Mouse (Mus musculus): ENCODE data around the gene Itpr3. TPM values are rescaled to one million over a fixed set of nuclear protein-coding genes. Genes with fewer than 3 reads are reported as not detected.

Itpr3 gene
- polyA plus RNA-seq, 1 experiment from 2014 or later: 1.8 TPM

DNA sequence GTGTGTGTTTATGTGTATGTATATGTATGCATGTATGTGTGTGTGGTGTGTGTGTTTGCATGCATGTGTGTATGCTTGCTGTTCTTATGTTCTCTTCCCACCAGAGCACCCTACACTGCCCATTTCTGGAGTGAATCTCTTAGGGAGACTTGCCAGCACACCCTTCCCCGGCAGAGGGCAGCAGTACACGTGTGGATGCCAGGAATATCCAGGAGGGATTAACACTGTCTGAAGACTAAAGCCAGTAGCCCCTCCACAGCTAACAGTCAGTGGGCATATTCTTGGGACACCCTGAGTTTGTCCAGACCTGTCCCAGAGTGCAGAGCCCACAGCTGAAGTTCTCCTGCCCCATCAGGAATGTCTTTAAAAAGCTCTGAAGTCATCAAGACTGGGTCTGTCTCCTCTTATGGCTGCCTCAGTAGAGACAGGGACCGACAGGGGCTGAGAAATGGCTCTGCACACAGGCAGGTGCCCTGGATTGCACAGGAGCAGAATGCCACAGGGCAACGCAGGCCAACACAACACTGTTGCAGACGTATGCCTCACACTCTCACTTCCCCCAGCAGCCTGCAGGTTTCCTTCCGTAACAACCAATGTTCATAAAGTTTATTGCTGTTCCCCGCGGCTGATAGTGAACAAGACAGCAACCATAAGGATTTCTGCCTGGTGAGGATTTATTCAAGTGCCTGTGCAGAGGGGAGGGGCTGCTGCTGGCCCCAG lies 108.1 kb downstream of the Itpr3 start:
- DNase-seq (ENCODE audit: low spot score): peak; percentile 46
- H3K4me3 ChIP-seq: no peak overlapping the region
- H3K27me3 ChIP-seq (ENCODE audit: insufficient read depth, poor library complexity, severe bottlenecking): no peaks in the 10 kb centered on the region
- no peaks in the 10 kb centered on the region for H3K9me3 ChIP-seq
- H3K4me1 ChIP-seq (replicated peaks): peaks cover 19% of the 10 kb centered on the region
- WGBS: 71% methylated on average over 8 of the region's 8 CpGs
- H3K27ac ChIP-seq: no peak overlapping the region
- H3K36me3 ChIP-seq: no peaks in the 10 kb centered on the region

DNA sequence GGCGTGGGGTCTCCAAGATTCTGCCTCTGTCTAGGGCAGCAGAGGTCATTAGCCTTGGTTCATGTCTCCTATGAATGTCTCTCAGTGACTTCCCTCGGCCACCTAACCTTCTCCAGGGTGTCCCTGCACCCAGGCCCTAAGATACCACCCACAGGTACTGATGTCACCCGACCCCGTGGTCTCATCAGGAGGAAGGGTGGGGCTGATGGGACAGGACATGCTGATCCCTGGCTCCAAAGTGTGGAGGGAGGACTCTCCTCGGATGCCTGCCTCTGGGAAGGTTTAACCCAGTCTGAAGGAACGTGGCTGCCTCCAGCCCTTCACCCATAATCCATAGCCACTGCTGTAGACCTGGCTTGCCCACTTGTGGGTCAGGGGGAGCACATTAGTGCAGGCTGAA lies 109.8 kb downstream of the Itpr3 start:
- H3K36me3 ChIP-seq: no peaks in the 10 kb centered on the region
- H3K27ac ChIP-seq: no peak overlapping the region
- H3K9me3 ChIP-seq: no peaks in the 10 kb centered on the region
- peaks cover 25% of the 10 kb centered on the region for H3K4me1 ChIP-seq (replicated peaks)
- H3K27me3 ChIP-seq (ENCODE audit: insufficient read depth, poor library complexity, severe bottlenecking): no peaks in the 10 kb centered on the region
- no peak overlapping the region for H3K4me3 ChIP-seq
- 77% methylated on average over 6 of the region's 6 CpGs for WGBS
- no peak for DNase-seq (ENCODE audit: low spot score)

DNA sequence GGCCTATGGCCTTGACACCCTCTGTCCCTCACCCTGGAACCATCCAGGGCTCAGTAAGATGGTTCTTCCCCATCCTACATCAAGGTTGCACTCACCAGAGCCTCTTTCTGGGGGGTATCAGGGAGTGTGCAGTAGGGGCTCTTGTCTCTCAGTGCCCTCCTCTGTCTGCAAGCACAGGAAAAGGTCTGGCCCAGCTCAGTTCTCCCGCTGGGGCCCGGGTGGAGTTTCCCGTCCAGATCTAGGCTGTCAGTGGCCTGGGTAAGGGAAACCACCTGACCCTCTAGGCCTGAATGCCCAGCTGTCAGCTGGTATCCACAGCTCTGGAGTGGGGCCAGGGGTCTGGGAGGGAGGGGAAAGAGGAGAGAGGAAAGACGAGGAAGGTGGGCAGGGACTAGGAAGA lies 110.4 kb downstream of the Itpr3 start, which contains the start of gene Ip6k3:
Gene Ip6k3 (minus strand): TSS at position 251 of the 400 bp plus-strand sequence.
- no peak for DNase-seq (ENCODE audit: low spot score)
- peak within 1 kb of the TSS; percentile 26; the same call in 1 of the 2 replicates for H3K27ac ChIP-seq
- WGBS: 62% methylated on average over 4 of the region's 4 CpGs

DNA sequence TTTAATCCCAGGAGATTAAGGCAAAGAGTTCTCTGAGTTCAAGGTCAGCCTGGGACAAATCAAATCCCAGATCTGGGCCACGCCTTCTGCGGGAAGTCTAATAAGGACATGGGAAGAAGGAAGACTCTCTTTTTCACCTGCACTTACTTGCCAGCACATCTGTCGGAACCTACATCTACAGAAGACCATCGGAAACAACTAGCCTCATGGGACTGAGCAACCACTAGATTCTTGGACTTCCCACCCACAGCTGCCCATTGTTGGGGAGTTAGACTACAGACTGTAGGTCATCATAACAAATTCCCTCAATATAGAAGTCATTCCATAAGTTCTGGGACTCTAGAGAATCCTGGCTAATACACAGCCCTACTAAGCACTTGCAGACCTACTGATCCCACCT lies 111.5 kb downstream of the Itpr3 start:
- peaks cover 31% of the 10 kb centered on the region for H3K4me1 ChIP-seq (replicated peaks)
- no peak for DNase-seq (ENCODE audit: low spot score)
- no peaks in the 10 kb centered on the region for H3K36me3 ChIP-seq
- 94% methylated on average over 4 of the region's 4 CpGs for WGBS
- no peak overlapping the region for H3K27ac ChIP-seq
- no peaks in the 10 kb centered on the region for H3K27me3 ChIP-seq (ENCODE audit: insufficient read depth, poor library complexity, severe bottlenecking)
- no peak overlapping the region for H3K4me3 ChIP-seq
- no peaks in the 10 kb centered on the region for H3K9me3 ChIP-seq

More for the DNA sequence above, 110.4 kb downstream of the Itpr3 start, which contains the start of gene Ip6k3:
- Histone ChIP-seq H3K4me3 (no peak within 1 kb of the TSS), H3K27me3 (ENCODE audit: insufficient read depth, poor library complexity, severe bottlenecking) (no peaks in the 10 kb centered on the region), H3K36me3 (no peaks in the 10 kb centered on the region), H3K9me3 (no peaks in the 10 kb centered on the region), H3K4me1 (replicated peaks) (peaks cover 25% of the 10 kb centered on the region)

DNA sequence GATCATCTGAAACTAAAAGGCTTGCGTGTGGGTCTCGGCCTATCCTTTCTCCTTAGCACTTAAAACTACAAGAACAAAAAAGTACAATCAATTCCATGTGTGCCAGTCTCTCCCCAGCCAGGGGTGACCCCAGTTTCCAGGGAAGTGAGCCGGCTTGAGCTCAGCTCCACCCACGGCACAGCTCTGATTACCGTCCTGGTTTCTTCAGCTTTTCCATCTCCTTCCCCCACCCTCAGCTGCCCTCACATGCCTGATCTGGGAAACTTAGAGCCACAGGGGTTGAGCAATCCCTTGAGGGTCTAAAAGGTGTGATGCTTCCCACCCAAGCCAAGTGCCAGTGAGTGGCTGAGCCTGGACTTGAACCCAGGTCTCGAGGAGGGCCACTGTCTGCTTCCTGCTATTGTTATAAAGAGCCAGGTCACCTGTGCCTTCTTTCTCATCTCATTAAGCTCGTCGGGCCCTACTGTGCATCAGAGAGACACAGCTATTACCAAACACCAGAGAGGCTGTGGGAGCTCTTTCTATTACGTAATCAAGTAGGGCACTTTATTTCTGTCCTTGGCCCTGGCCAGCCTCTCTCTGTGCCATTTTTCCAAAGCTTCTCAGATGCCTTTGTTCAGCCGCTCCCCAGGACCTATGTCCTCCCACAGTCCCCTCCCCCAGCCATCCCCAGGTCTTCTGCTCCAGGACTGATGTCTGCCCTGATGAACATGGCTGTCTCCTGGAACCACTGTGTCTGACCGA lies 113.0 kb downstream of the Itpr3 start:
- no peaks in the 10 kb centered on the region for H3K36me3 ChIP-seq
- H3K4me3 ChIP-seq: no peak overlapping the region
- peaks cover 35% of the 10 kb centered on the region for H3K4me1 ChIP-seq (replicated peaks)
- H3K9me3 ChIP-seq: no peaks in the 10 kb centered on the region
- no peaks in the 10 kb centered on the region for H3K27me3 ChIP-seq (ENCODE audit: insufficient read depth, poor library complexity, severe bottlenecking)
- H3K27ac ChIP-seq: peak overlapping the region; percentile 70; the same call in 1 of the 2 replicates
- 66% methylated on average over 11 of the region's 11 CpGs for WGBS
- DNase-seq (ENCODE audit: low spot score): no peak

DNA sequence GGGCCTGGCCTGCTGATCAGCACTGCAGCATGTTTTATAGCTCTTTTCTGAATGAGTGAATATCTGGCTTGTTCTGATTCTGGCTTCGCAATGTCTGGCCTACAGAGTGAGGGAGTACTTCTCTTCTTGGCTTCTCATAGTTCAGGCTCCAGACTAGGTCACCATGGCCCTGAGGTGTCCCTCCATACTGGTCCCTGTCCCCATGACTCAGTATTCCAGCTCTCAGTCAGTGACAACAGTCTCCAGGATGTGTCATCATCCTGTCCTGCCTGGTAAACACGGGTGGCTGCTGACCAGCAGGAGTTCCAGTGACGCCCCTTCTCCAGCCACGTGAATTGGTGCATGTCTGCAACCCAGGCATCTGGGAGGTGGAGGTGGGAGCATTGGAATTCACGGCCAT lies 114.0 kb downstream of the Itpr3 start:
- WGBS: 78% methylated on average over 5 of the region's 5 CpGs
- DNase-seq (ENCODE audit: low spot score): no peak
- H3K27ac ChIP-seq: 0 out of 2 replicates have a peak overlapping the region, but pooled peaks have one; percentile 35

More for the DNA sequence above, 114.0 kb downstream of the Itpr3 start:
- no peaks in the 10 kb centered on the region for H3K27me3 ChIP-seq (ENCODE audit: insufficient read depth, poor library complexity, severe bottlenecking)
- peaks cover 45% of the 10 kb centered on the region for H3K4me1 ChIP-seq (replicated peaks)
- no peak overlapping the region for H3K4me3 ChIP-seq
- H3K9me3 ChIP-seq: no peaks in the 10 kb centered on the region
- H3K36me3 ChIP-seq: no peaks in the 10 kb centered on the region

Other genes starting within 250 kb of the Itpr3 start
- 0.21 TPM in 1 of 2 replicates, not detected in the other for gene Nkx2-5, start 212.3 kb upstream of the Itpr3 start, polyA plus RNA-seq (2016; fragmentation: Nextera tagmentation; extraction: Ambion mirVana)
- gene Kifc5b, start 140.2 kb upstream of the Itpr3 start, polyA plus RNA-seq (2016; fragmentation: Nextera tagmentation; extraction: Ambion mirVana): 9.2 and 12.0 TPM in 2 replicates
- gene Phf1, start 124.3 kb upstream of the Itpr3 start, polyA plus RNA-seq (2016; fragmentation: Nextera tagmentation; extraction: Ambion mirVana): 4.5 and 8.2 TPM in 2 replicates
- gene Cuta, start 117.7 kb upstream of the Itpr3 start, polyA plus RNA-seq (2016; fragmentation: Nextera tagmentation; extraction: Ambion mirVana): 186 and 189 TPM in 2 replicates
- 2.0 TPM in 2 replicates for gene Syngap1, start 116.1 kb upstream of the Itpr3 start, polyA plus RNA-seq (2016; fragmentation: Nextera tagmentation; extraction: Ambion mirVana)
- gene Zbtb9, start 84.1 kb upstream of the Itpr3 start, polyA plus RNA-seq (2016; fragmentation: Nextera tagmentation; extraction: Ambion mirVana): 16.5 and 19.9 TPM in 2 replicates
- gene Bak1, start 28.3 kb upstream of the Itpr3 start, polyA plus RNA-seq (2016; fragmentation: Nextera tagmentation; extraction: Ambion mirVana): 2.9 and 6.6 TPM in 2 replicates
- 395 and 442 TPM in 2 replicates for gene Uqcc2, start 76.6 kb downstream of the Itpr3 start, polyA plus RNA-seq (2016; fragmentation: Nextera tagmentation; extraction: Ambion mirVana)
- gene Ip6k3, start 110.5 kb downstream of the Itpr3 start, polyA plus RNA-seq (2016; fragmentation: Nextera tagmentation; extraction: Ambion mirVana): 0.06 and 0.31 TPM in 2 replicates
- 19.0 and 30.0 TPM in 2 replicates for gene Lemd2, start 147.2 kb downstream of the Itpr3 start, polyA plus RNA-seq (2016; fragmentation: Nextera tagmentation; extraction: Ambion mirVana)